Mouse (Mus musculus) hindbrain, embryonic 14.5 days (tissue): ENCODE measurements around the gene Map2k3. TPM values are rescaled to one million over a fixed set of nuclear protein-coding genes. Genes with fewer than 3 reads are reported as not detected.
A peak's percentile ranks its signal among the peaks of the same experiment; 100 is the strongest.

Experiments used
- ATAC-seq: fragments of 200-750 bp; cut with Nextera tagmentation; 2 replicates; pipeline ENCODE4 v1.8.0; 2017; ENCODE audit warnings: moderate number of reproducible peaks, mild to moderate bottlenecking, moderate TSS enrichment, moderate library complexity; ENCODE audit not compliant: low FRiP score
- DNase-seq: peaks from one replicate; pipeline ENCODE4 v3.0.0-alpha.2; 2015; ENCODE audit warnings: low spot score
- H3K27ac ChIP-seq: fragments of 300-500 bp; sonication (generic); 2 replicates; pipeline ENCODE4 v1.5.1; 2014; ENCODE audit warnings: mild to moderate bottlenecking, moderate library complexity
- H3K27me3 ChIP-seq: fragments of 300-500 bp; sonication (generic); 2 replicates; pipeline ENCODE4 v1.6.1; 2014; ENCODE audit warnings: mild to moderate bottlenecking, low read length, mixed read lengths; ENCODE audit not compliant: control insufficient read depth, insufficient read depth
- H3K36me3 ChIP-seq: fragments of 300-500 bp; sonication (generic); replicated peaks from 2 replicates; pipeline ENCODE4 v1.6.1; 2014; ENCODE audit not compliant: control insufficient read depth, insufficient read depth
- H3K4me1 ChIP-seq: fragments of 300-500 bp; sonication (generic); replicated peaks from 2 replicates; pipeline ENCODE4 v1.6.1; 2014; ENCODE audit warnings: antibody characterized with exemption, low read length, mixed read lengths; ENCODE audit not compliant: control insufficient read depth, insufficient read depth
- H3K4me2 ChIP-seq: fragments of 300-500 bp; sonication (generic); replicated peaks from 2 replicates; pipeline ENCODE4 v1.6.1; 2014; ENCODE audit warnings: mild to moderate bottlenecking, moderate library complexity
- H3K4me3 ChIP-seq: fragments of 300-500 bp; sonication (generic); replicated peaks from 2 replicates; pipeline ENCODE4 v1.5.1; 2014; ENCODE audit warnings: mild to moderate bottlenecking, low read length
- H3K9ac ChIP-seq: fragments of 300-500 bp; sonication (generic); 2 replicates; pipeline ENCODE4 v1.6.1; 2014
- H3K9me3 ChIP-seq: fragments of 300-500 bp; sonication (generic); 2 replicates; pipeline ENCODE4 v1.6.1; 2016; ENCODE audit warnings: low read length; ENCODE audit not compliant: control insufficient read depth
- WGBS: fragments of 180-500 bp; shearing (Covaris S2); extraction: QIAGEN DNeasy Blood & Tissue Kit; methylation state at CpG from one replicate; pipeline ENCODE4 v1.1.7; 2014; 5-methylcytosine and 5-hydroxymethylcytosine counted together
- polyA plus RNA-seq: library from polyadenylated mRNA; unstranded; fragments of >200 nt; fragmentation: Nextera tagmentation; extraction: Ambion mirVana; gene quantifications from 2 replicates; pipeline ENCODE4 v1.2.1, GENCODE M21; 2014

Map2k3 gene
- polyA plus RNA-seq, 1 experiment from 2014 or later = 23.5 TPM

DNA sequence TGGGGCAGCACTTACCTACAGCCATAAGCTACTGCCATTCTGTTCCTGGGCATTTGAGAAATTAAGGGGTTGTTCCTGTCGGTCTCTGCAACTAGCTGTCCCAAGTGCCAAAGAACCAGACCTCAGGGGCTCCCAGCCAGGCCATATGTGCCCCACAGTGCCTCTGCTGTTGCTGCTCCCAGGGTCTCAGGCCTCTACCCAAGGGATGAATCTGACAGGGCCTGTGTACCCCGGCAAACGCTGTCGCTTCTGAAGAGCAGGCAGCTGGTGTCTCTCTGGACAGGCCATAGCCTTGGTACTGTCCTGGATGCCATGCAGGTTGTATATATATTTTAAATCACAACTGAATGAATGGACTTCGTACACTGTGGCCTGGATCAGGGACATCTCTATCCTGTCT lies 20.1 kb downstream of the Map2k3 start:
- Histone ChIP-seq H3K27ac (no peak overlapping the region), H3K4me2 (no peak overlapping the region), H3K4me1 (peaks cover 8% of the 10 kb centered on the region; the same call in 1 of the 2 replicates), H3K9ac (no peak overlapping the region), H3K27me3 (no peaks in the 10 kb centered on the region), H3K36me3 (peaks cover 51% of the 10 kb centered on the region), H3K4me3 (no peak overlapping the region), H3K9me3 (no peaks in the 10 kb centered on the region)
- ATAC-seq (no peak), DNase-seq (no peak)
- 95% methylated on average over 5 of the region's 5 CpGs for WGBS

GRCm38 (mm10) chr11:60952362-60952761 lies 20.5 kb downstream of the Map2k3 start:
- ATAC-seq (no peak), DNase-seq (no peak)
- WGBS = 87% methylated on average over 3 of the region's 3 CpGs
- no peak overlapping the region for H3K4me2 ChIP-seq
- H3K9ac ChIP-seq = no peak overlapping the region
- no peaks in the 10 kb centered on the region for H3K27me3 ChIP-seq
- H3K36me3 ChIP-seq = peaks cover 46% of the 10 kb centered on the region
- H3K27ac ChIP-seq = no peak overlapping the region
- no peaks in the 10 kb centered on the region for H3K9me3 ChIP-seq
- H3K4me3 ChIP-seq = no peak overlapping the region
- H3K4me1 ChIP-seq = peaks cover 8% of the 10 kb centered on the region; the same call in 1 of the 2 replicates

GRCm38 (mm10) chr11:60952986-60953385 lies 21.2 kb downstream of the Map2k3 start:
- Histone ChIP-seq H3K27ac (no peak overlapping the region), H3K9me3 (no peaks in the 10 kb centered on the region), H3K4me1 (peaks cover 8% of the 10 kb centered on the region; the same call in 1 of the 2 replicates), H3K9ac (no peak overlapping the region), H3K27me3 (no peaks in the 10 kb centered on the region), H3K36me3 (peaks cover 40% of the 10 kb centered on the region), H3K4me2 (no peak overlapping the region), H3K4me3 (no peak overlapping the region)
- no peak for ATAC-seq
- no peak for DNase-seq
- 92% methylated on average over 6 of the region's 6 CpGs for WGBS

DNA sequence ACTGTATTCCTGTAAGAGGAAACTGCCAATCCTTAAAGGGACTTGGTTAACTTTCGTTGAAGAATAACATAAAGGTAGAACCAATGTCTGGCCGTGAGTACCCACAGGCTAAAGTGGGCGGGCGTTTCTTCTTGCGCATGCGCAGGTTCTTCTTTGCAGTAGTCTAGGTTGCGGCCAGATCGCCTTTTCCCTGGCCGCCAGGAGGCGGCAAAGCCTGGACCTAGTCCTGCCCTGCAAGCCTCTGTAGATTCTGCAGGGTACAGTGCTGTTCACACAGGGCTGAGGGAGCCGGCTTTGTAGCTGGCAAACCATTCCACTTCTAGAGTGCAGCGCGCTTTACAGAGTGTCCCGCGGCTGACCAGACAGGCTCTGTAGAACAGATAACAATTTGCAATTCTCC lies 22.0 kb downstream of the Map2k3 start:
- H3K4me3 ChIP-seq = no peak overlapping the region
- peaks cover 8% of the 10 kb centered on the region; the same call in 1 of the 2 replicates for H3K4me1 ChIP-seq
- WGBS = 8% methylated on average over 15 of the region's 15 CpGs
- no peaks in the 10 kb centered on the region for H3K9me3 ChIP-seq
- DNase-seq (peak; percentile 93), ATAC-seq (peak; percentile 96)
- H3K27ac ChIP-seq = no peak overlapping the region
- H3K27me3 ChIP-seq = no peaks in the 10 kb centered on the region
- peak overlapping the region; percentile 35 for H3K4me2 ChIP-seq
- peaks cover 32% of the 10 kb centered on the region for H3K36me3 ChIP-seq
- H3K9ac ChIP-seq = 0 out of 2 replicates have a peak overlapping the region, but pooled peaks have one; percentile 3

DNA sequence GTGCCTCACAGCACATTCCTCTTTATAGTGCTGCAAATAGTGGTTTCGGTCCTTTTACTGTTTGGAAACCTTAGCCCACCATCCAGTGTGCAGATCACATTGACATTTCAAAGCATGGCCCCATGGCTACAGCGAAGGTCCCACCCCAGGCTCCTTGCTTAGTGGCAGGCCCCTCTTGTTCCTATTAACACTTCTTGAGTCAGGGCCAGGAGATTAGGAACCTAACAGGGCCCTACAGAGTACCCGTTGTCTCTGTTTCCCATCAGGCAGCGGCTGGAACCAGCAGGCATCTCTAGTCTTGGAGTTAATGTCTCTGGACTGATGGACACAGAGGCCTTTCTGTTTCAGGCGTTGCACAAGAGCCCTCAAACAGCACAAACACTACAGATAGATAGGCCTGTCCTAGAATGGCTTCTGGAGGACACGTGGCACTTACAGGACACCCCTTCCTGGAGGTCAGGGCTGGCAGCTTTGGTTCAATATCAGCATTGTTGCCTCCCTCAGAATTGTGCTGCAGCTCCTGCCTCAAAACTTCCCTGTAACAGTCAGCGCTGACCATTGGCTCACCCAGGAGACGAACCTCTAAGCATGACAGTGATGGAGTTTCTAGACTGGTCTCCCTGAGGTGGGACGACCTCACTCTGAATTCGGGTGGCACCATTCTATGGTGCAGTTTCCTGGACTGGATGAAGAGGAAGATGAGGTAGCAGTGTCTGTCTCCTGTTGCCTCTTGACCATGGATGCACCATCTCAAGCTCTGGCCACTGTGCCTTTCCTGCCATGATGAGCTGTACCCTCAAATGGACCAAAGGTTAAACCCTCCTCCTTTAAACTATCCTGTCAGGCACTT lies 22.6 kb downstream of the Map2k3 start:
- ATAC-seq (peak; percentile 46; the same call in 1 of the 2 replicates), DNase-seq (no peak)
- no peak overlapping the region for H3K4me3 ChIP-seq
- peaks cover 25% of the 10 kb centered on the region for H3K36me3 ChIP-seq
- H3K9ac ChIP-seq = 0 out of 2 replicates have a peak overlapping the region, but pooled peaks have one; percentile 3
- WGBS = 78% methylated on average over 10 of the region's 10 CpGs
- H3K4me2 ChIP-seq = peak overlapping the region; percentile 35
- no peak overlapping the region for H3K27ac ChIP-seq
- H3K9me3 ChIP-seq = no peaks in the 10 kb centered on the region
- H3K27me3 ChIP-seq = no peaks in the 10 kb centered on the region
- H3K4me1 ChIP-seq = peaks cover 8% of the 10 kb centered on the region; the same call in 1 of the 2 replicates

DNA sequence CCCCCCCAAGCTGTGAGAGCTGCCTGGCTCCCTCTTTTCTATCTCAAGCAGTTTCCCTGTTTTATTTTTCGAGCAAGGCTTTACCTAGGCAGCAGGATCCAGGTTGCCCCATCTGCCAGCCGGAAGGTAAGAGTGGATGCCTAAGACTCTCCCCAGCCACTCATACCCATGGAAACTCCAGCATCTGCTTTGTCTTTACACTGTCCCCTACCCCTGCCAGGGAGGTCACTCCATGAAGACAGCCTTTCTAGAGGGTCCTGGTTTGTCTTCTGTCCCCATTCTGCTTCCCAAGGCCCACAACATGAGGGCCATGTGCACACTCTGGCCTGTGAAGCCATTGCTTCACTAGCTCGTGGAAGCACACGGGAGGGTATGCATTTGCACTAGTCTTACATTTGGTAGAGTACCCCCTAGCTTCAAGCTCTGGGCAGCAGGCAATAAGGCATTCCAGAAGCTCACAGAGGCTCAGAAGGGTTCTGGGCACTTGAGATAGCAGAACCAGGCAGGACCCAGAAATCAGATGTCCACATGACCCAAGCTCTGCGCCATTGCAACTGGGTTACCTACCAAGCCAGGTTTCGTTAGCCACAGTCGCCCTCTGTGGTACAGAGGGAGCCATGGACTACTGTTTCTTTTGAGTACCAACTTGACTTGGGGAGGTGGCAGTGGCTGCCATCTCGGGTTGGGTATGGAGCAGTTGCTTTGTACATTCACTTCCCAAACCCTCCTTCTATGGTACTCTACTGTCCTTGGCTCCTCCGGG lies 24.0 kb downstream of the Map2k3 start:
- no peak overlapping the region for H3K27ac ChIP-seq
- no peak overlapping the region for H3K9ac ChIP-seq
- no peaks in the 10 kb centered on the region for H3K9me3 ChIP-seq
- WGBS = 76% methylated on average over 9 of the region's 9 CpGs
- peaks cover 8% of the 10 kb centered on the region; the same call in 1 of the 2 replicates for H3K4me1 ChIP-seq
- DNase-seq = no peak
- H3K4me2 ChIP-seq = no peak overlapping the region
- no peaks in the 10 kb centered on the region for H3K27me3 ChIP-seq
- no peak overlapping the region for H3K4me3 ChIP-seq
- H3K36me3 ChIP-seq = peaks cover 16% of the 10 kb centered on the region
- no peak for ATAC-seq

DNA sequence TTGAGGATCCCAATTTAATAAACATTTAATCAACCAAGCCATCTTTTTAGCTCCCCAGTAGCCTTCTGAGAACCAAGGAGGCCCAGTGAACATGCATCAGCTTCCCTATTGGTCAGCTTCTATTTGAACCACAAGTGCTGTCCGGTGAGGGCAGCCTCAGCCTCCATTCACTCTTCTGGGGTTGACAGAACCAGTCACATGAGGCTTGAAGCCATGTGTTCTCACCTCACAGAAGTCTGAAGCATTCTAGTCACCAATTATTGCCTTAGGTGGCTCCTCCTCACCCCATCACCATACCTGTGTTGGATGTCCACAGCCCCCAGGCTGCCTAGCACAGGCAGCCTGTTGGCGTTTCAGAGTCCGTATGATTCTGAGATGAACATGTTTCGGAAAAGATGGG lies 27.1 kb downstream of the Map2k3 start:
- Histone ChIP-seq H3K9me3 (no peaks in the 10 kb centered on the region), H3K9ac (no peak overlapping the region), H3K36me3 (no peaks in the 10 kb centered on the region), H3K4me2 (no peak overlapping the region), H3K4me1 (peaks cover 3% of the 10 kb centered on the region; the same call in 1 of the 2 replicates), H3K27me3 (no peaks in the 10 kb centered on the region), H3K27ac (no peak overlapping the region), H3K4me3 (no peak overlapping the region)
- 90% methylated on average over 4 of the region's 4 CpGs for WGBS
- DNase-seq = no peak
- ATAC-seq = no peak

GRCm38 (mm10) chr11:60961176-60961575 lies 29.3 kb downstream of the Map2k3 start:
- H3K27me3 ChIP-seq = no peaks in the 10 kb centered on the region
- 63% methylated on average over 1 of the region's 1 CpGs for WGBS
- no peaks in the 10 kb centered on the region for H3K9me3 ChIP-seq
- H3K4me1 ChIP-seq = no peaks in the 10 kb centered on the region
- H3K27ac ChIP-seq = no peak overlapping the region
- H3K36me3 ChIP-seq = no peaks in the 10 kb centered on the region
- DNase-seq (no peak), ATAC-seq (no peak)
- no peak overlapping the region for H3K4me3 ChIP-seq
- no peak overlapping the region for H3K9ac ChIP-seq
- no peak overlapping the region for H3K4me2 ChIP-seq

- H3K27me3 ChIP-seq = no peaks in the 10 kb centered on the region
- ATAC-seq (no peak), DNase-seq (no peak)
- H3K4me1 ChIP-seq = no peaks in the 10 kb centered on the region
- no peak overlapping the region for H3K9ac ChIP-seq
- H3K36me3 ChIP-seq = no peaks in the 10 kb centered on the region
- no peak overlapping the region for H3K27ac ChIP-seq
- no peaks in the 10 kb centered on the region for H3K9me3 ChIP-seq
- H3K4me3 ChIP-seq = no peak overlapping the region
- 86% methylated on average over 5 of the region's 5 CpGs for WGBS
- H3K4me2 ChIP-seq = no peak overlapping the region
Observed at GRCm38 (mm10) chr11:60962709-60963108, 30.9 kb downstream of the Map2k3 start.
